Mouse (Mus musculus): ENCODE measurements around the gene Uqcrq. TPM values are rescaled to one million over a fixed set of nuclear protein-coding genes. Genes with fewer than 3 reads are reported as not detected.
A peak's percentile ranks its signal among the peaks of the same experiment; 100 is the strongest.

Uqcrq gene
- polyA plus RNA-seq, 1 experiment from 2014 or later = 1,029 TPM

DNA sequence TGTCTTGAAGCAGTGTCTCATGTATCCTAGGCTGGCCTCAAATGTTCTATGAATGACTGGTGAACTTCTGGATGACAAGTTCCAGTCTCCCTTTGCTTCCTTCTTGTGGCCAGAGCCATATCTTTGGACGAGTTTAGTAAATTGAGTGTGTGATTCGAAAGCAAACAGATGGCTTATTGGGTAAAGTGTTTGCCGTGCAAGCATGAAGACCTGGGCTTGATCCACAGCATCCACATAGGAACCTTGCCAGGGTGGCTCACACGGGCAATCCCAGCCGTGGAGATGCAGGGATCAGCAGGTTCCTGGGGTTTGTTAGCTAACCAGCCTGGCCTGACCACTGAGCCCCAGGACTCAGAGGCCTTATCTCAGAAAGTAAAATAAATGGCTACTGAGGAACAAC, 22.4 kb upstream of the Uqcrq start:
- peaks cover 14% of the 10 kb centered on the region for H3K4me1 ChIP-seq (ENCODE audit: control insufficient read depth, insufficient read depth, low read length)
- H3K9me3 ChIP-seq (ENCODE audit: control insufficient read depth, low read length) = no peaks in the 10 kb centered on the region
- H3K27me3 ChIP-seq (replicated peaks; ENCODE audit: control insufficient read depth, insufficient read depth, low read length) = no peaks in the 10 kb centered on the region
- no peak overlapping the region for H3K4me3 ChIP-seq (ENCODE audit: low read length)
- 80% methylated on average over 5 of the region's 5 CpGs for WGBS
- no peak overlapping the region for H3K4me2 ChIP-seq (ENCODE audit: low read depth, low read length)
- H3K36me3 ChIP-seq (ENCODE audit: control insufficient read depth, insufficient read depth, low read length) = no peaks in the 10 kb centered on the region
- H3K9ac ChIP-seq (ENCODE audit: low read depth, low read length) = no peak overlapping the region
- H3K27ac ChIP-seq (ENCODE audit: low read length) = no peak overlapping the region
- ATAC-seq = no peak

DNA sequence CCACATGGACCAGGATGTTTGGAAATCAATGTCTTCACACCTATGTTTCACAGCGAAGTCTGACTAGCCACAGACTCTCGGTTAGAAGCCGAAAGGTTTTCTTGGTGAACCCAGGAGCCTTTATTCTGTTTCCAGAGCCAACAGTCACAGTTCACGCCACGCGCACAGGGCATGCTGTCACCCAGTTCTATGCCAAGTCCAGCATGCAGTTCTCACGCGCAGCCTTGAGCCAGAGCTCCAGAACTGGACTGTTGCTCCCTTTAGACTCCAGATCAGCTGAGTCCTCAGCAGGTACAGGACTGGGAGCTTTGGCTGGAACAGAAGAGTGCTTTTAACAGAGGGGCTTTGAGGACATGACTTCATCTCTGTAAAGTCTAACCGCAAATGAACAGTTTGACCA, 21.8 kb upstream of the Uqcrq start:
- H3K4me1 ChIP-seq (ENCODE audit: control insufficient read depth, insufficient read depth, low read length) = peaks cover 14% of the 10 kb centered on the region
- 95% methylated on average over 9 of the region's 9 CpGs for WGBS
- H3K9me3 ChIP-seq (ENCODE audit: control insufficient read depth, low read length) = no peaks in the 10 kb centered on the region
- no peaks in the 10 kb centered on the region for H3K36me3 ChIP-seq (ENCODE audit: control insufficient read depth, insufficient read depth, low read length)
- no peak overlapping the region for H3K4me2 ChIP-seq (ENCODE audit: low read depth, low read length)
- H3K9ac ChIP-seq (ENCODE audit: low read depth, low read length) = no peak overlapping the region
- no peak overlapping the region for H3K27ac ChIP-seq (ENCODE audit: low read length)
- H3K27me3 ChIP-seq (replicated peaks; ENCODE audit: control insufficient read depth, insufficient read depth, low read length) = no peaks in the 10 kb centered on the region
- H3K4me3 ChIP-seq (ENCODE audit: low read length) = no peak overlapping the region
- no peak for ATAC-seq

DNA sequence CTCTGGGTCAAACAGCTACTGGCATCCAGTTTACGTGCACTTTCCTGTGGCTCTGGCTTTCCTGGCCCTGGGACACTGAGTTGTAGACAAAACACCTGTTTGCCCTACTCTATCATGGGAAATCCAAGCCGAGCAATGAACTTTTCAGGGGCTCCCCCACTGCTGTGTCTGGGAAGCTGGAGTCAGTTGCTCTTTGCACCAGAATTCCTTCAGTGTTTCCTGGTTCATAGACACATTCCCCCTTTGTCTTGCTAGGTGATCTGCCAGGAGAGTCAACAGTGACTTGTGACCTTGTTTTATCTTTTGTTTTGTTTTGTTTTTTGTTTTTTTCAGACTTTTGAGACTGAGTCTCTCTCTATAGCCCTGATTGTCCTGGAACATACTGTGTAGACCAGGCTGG, 20.7 kb upstream of the Uqcrq start:
- no peaks in the 10 kb centered on the region for H3K9me3 ChIP-seq (ENCODE audit: control insufficient read depth, low read length)
- H3K36me3 ChIP-seq (ENCODE audit: control insufficient read depth, insufficient read depth, low read length) = no peaks in the 10 kb centered on the region
- peak; percentile 65 for ATAC-seq
- 32% methylated on average over 2 of the region's 2 CpGs for WGBS
- H3K4me1 ChIP-seq (ENCODE audit: control insufficient read depth, insufficient read depth, low read length) = peaks cover 14% of the 10 kb centered on the region
- H3K27me3 ChIP-seq (replicated peaks; ENCODE audit: control insufficient read depth, insufficient read depth, low read length) = no peaks in the 10 kb centered on the region
- H3K4me2 ChIP-seq (ENCODE audit: low read depth, low read length) = no peak overlapping the region
- no peak overlapping the region for H3K4me3 ChIP-seq (ENCODE audit: low read length)
- H3K27ac ChIP-seq (ENCODE audit: low read length) = peak overlapping the region; percentile 77
- no peak overlapping the region for H3K9ac ChIP-seq (ENCODE audit: low read depth, low read length)

DNA sequence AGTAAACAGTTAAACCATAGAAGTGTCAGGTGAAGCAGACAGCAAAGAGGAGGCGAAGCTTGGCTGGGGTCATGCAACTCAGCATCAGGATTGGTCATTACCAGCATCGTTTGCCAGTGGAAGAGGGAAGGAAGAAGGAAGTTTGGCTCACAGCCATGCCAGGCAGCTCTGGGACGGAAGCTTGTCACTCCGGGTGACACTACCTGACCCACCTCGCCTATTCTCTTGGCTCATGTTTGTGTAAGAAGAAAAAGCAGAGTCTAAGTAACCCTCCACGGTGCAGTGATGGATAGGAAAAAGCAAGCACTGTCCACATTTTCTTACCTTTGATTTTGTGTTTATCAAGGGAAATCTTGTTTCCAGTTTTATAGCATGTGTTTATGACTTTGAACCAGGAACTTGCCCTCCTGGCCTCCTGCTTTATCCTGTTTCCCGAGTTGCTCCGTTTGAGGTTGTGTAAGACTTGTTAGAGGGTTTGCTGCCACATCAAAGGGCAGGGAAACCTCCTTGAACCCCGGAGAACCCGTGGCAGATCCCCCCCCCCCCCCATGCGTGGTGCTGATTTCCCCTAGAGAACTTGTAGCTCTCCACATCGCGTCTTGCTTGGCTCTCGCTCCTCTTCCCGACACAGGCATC, 19.6 kb upstream of the Uqcrq start:
- no peaks in the 10 kb centered on the region for H3K36me3 ChIP-seq (ENCODE audit: control insufficient read depth, insufficient read depth, low read length)
- H3K4me2 ChIP-seq (ENCODE audit: low read depth, low read length) = peak overlapping the region; percentile 30; the same call in 1 of the 2 replicates
- ATAC-seq = peak; percentile 82
- 30% methylated on average over 15 of the region's 15 CpGs for WGBS
- no peaks in the 10 kb centered on the region for H3K27me3 ChIP-seq (replicated peaks; ENCODE audit: control insufficient read depth, insufficient read depth, low read length)
- no peaks in the 10 kb centered on the region for H3K9me3 ChIP-seq (ENCODE audit: control insufficient read depth, low read length)
- no peak overlapping the region for H3K9ac ChIP-seq (ENCODE audit: low read depth, low read length)
- peaks cover 14% of the 10 kb centered on the region for H3K4me1 ChIP-seq (ENCODE audit: control insufficient read depth, insufficient read depth, low read length)
- peak overlapping the region; percentile 77 for H3K27ac ChIP-seq (ENCODE audit: low read length)
- no peak overlapping the region for H3K4me3 ChIP-seq (ENCODE audit: low read length)

DNA sequence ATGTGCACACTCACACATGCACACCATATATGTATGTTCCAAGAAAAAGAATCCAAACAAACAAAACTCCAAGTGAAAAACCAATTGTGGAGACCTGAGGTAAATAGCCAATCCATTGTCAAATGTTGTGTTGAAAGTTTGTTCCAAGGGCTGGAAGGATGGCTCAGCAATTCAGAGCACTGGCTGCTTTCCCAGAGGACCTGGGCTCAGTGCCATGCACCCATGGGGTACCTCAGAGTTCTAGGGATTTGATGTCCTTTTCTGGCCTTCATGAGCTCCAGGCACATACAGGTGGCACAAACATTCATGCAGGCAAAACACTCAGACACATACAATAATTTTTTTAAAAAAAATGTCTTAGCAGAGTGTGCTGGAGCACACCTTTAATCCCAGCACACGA, 17.9 kb upstream of the Uqcrq start:
- H3K27ac ChIP-seq (ENCODE audit: low read length) = no peak overlapping the region
- no peak overlapping the region for H3K4me3 ChIP-seq (ENCODE audit: low read length)
- 75% methylated on average over 1 of the region's 1 CpGs for WGBS
- no peak for ATAC-seq
- peaks cover 14% of the 10 kb centered on the region for H3K4me1 ChIP-seq (ENCODE audit: control insufficient read depth, insufficient read depth, low read length)
- no peaks in the 10 kb centered on the region for H3K36me3 ChIP-seq (ENCODE audit: control insufficient read depth, insufficient read depth, low read length)
- no peaks in the 10 kb centered on the region for H3K9me3 ChIP-seq (ENCODE audit: control insufficient read depth, low read length)
- H3K27me3 ChIP-seq (replicated peaks; ENCODE audit: control insufficient read depth, insufficient read depth, low read length) = no peaks in the 10 kb centered on the region
- no peak overlapping the region for H3K4me2 ChIP-seq (ENCODE audit: low read depth, low read length)
- H3K9ac ChIP-seq (ENCODE audit: low read depth, low read length) = no peak overlapping the region

DNA sequence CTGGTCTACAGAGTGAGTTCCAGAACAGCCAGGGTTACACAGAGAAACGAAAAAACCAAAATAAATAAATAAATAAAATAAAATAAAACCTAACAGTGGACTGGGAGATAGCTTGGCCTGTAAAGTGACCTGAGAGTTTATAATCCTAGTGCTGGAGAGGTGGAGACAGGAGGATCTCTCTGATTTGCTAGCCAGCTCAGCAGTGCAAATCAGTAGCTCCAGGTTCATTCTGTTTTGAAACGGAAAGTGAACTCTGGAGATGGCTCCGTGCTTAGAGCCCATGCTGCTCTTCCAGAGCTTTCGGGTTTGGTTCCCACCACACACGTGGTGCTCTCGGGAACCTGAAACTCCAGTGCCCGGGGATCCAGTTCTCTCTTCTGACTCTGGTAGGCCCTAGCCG, 17.4 kb upstream of the Uqcrq start:
- Histone ChIP-seq H3K4me3 (ENCODE audit: low read length) (no peak overlapping the region), H3K4me2 (ENCODE audit: low read depth, low read length) (no peak overlapping the region), H3K27ac (ENCODE audit: low read length) (no peak overlapping the region), H3K9ac (ENCODE audit: low read depth, low read length) (no peak overlapping the region), H3K36me3 (ENCODE audit: control insufficient read depth, insufficient read depth, low read length) (no peaks in the 10 kb centered on the region), H3K4me1 (ENCODE audit: control insufficient read depth, insufficient read depth, low read length) (peaks cover 14% of the 10 kb centered on the region), H3K9me3 (ENCODE audit: control insufficient read depth, low read length) (no peaks in the 10 kb centered on the region), H3K27me3 (replicated peaks; ENCODE audit: control insufficient read depth, insufficient read depth, low read length) (no peaks in the 10 kb centered on the region)
- no peak for ATAC-seq
- 87% methylated on average over 8 of the region's 8 CpGs for WGBS

DNA sequence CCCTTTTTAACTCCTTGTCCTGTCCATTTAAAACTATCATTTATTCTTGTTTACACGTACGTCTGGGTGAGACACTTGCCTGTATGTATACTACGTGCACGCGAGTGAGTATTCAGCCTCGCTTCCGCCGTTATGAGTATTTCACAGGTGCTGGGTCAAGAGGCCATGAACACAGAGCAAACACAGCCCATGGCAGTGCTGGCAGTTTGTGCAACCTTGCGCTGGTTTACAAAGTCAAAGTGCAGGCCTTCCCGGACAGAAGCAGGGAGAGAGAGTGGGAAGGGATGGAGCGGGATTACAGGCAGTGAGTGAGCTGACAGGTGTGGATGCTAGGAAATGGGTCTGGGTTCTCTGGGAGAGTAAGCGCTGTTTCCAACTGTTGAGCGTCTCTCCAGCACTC, 15.6 kb upstream of the Uqcrq start:
- Histone ChIP-seq H3K9ac (ENCODE audit: low read depth, low read length) (no peak overlapping the region), H3K27me3 (replicated peaks; ENCODE audit: control insufficient read depth, insufficient read depth, low read length) (no peaks in the 10 kb centered on the region), H3K4me3 (ENCODE audit: low read length) (no peak overlapping the region), H3K36me3 (ENCODE audit: control insufficient read depth, insufficient read depth, low read length) (no peaks in the 10 kb centered on the region), H3K4me1 (ENCODE audit: control insufficient read depth, insufficient read depth, low read length) (peaks cover 17% of the 10 kb centered on the region), H3K27ac (ENCODE audit: low read length) (no peak overlapping the region), H3K9me3 (ENCODE audit: control insufficient read depth, low read length) (no peaks in the 10 kb centered on the region), H3K4me2 (ENCODE audit: low read depth, low read length) (no peak overlapping the region)
- ATAC-seq = no peak
- WGBS = 77% methylated on average over 13 of the region's 13 CpGs

DNA sequence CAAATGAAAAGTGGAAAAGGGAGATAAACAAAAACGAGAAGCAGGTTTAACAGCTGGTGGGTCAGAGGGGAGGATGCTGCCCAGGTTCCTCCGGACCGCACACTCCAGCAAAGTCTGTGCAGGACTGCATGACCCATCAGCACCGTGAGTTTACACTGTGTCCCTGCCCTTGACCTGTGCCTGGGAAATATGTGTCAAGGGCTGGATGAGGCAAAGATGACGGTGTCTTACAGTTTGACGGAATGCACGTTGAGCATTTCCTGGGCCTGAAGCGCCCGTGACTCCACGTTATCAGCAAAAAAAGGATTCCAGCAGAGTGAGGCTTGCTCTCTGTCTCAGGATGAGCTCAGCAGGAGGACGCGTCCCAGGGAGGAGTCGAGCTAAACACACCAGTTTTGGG, 14.9 kb upstream of the Uqcrq start:
- no peak for ATAC-seq
- Histone ChIP-seq H3K9ac (ENCODE audit: low read depth, low read length) (no peak overlapping the region), H3K27ac (ENCODE audit: low read length) (no peak overlapping the region), H3K9me3 (ENCODE audit: control insufficient read depth, low read length) (no peaks in the 10 kb centered on the region), H3K36me3 (ENCODE audit: control insufficient read depth, insufficient read depth, low read length) (no peaks in the 10 kb centered on the region), H3K27me3 (replicated peaks; ENCODE audit: control insufficient read depth, insufficient read depth, low read length) (no peaks in the 10 kb centered on the region), H3K4me1 (ENCODE audit: control insufficient read depth, insufficient read depth, low read length) (peaks cover 11% of the 10 kb centered on the region), H3K4me3 (ENCODE audit: low read length) (no peak overlapping the region), H3K4me2 (ENCODE audit: low read depth, low read length) (no peak overlapping the region)
- 65% methylated on average over 13 of the region's 13 CpGs for WGBS

DNA sequence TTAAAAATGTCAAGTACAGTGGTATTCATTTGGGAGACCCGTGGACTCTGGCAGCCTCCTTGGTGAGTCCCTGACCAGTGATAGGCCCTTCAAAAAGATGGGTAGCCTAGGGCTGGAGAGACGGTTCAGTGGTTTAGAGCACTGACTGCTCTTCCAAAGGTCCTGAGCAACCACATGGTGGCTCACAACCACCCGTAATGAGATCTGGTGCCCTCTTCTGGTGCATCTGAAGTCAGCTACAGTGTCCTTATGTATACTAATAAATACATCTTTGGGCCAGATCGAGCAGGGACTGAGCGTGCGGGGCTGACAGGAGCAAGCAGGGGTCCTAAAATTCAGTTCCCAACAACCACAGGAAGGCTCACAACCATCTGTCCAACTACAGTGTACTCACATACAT, 13.2 kb upstream of the Uqcrq start:
- Histone ChIP-seq H3K4me1 (ENCODE audit: control insufficient read depth, insufficient read depth, low read length) (0 out of 2 replicates have a peak, but pooled peaks cover 4% of the 10 kb centered on the region), H3K9ac (ENCODE audit: low read depth, low read length) (no peak overlapping the region), H3K36me3 (ENCODE audit: control insufficient read depth, insufficient read depth, low read length) (no peaks in the 10 kb centered on the region), H3K9me3 (ENCODE audit: control insufficient read depth, low read length) (no peaks in the 10 kb centered on the region), H3K27me3 (replicated peaks; ENCODE audit: control insufficient read depth, insufficient read depth, low read length) (no peaks in the 10 kb centered on the region), H3K4me2 (ENCODE audit: low read depth, low read length) (no peak overlapping the region), H3K27ac (ENCODE audit: low read length) (no peak overlapping the region), H3K4me3 (ENCODE audit: low read length) (no peak overlapping the region)
- 25% methylated on average over 6 of the region's 6 CpGs for WGBS
- peak; percentile 45; the same call in 1 of the 2 replicates for ATAC-seq

DNA sequence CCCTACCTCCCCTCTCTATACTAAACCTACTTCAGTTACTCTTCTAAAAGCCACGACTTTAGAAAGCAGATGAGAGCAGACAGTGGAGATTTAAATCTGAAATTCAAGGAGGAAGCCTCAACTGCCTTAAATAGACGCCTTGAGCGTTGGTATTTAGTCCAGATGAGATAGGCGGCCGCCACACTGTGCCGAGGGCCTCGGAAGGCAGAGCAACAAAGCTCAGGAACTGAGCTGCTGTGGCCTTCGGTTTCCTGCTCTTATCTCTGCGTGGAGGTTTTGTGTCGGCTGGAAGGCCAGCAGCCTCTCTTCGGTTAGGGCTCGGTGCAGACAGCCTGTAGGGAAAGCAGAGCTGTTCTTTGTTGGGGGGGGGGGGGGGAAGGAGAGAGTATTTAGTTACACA, 11.3 kb upstream of the Uqcrq start:
- peak overlapping the region; percentile 21; the same call in 1 of the 2 replicates for H3K9ac ChIP-seq (ENCODE audit: low read depth, low read length)
- 0 out of 2 replicates have a peak overlapping the region, but pooled peaks have one; percentile 11 for H3K27ac ChIP-seq (ENCODE audit: low read length)
- WGBS = 38% methylated on average over 12 of the region's 12 CpGs
- no peaks in the 10 kb centered on the region for H3K36me3 ChIP-seq (ENCODE audit: control insufficient read depth, insufficient read depth, low read length)
- 0 out of 2 replicates have a peak, but pooled peaks cover 4% of the 10 kb centered on the region for H3K4me1 ChIP-seq (ENCODE audit: control insufficient read depth, insufficient read depth, low read length)
- H3K27me3 ChIP-seq (replicated peaks; ENCODE audit: control insufficient read depth, insufficient read depth, low read length) = no peaks in the 10 kb centered on the region
- H3K4me3 ChIP-seq (ENCODE audit: low read length) = no peak overlapping the region
- 0 out of 2 replicates have a peak, but pooled peaks have one; percentile 26 for ATAC-seq
- H3K9me3 ChIP-seq (ENCODE audit: control insufficient read depth, low read length) = no peaks in the 10 kb centered on the region
- H3K4me2 ChIP-seq (ENCODE audit: low read depth, low read length) = no peak overlapping the region
